Mouse (Mus musculus) heart, adult 8-10 months (tissue): ENCODE results near the gene Gtf3c2. TPM values are rescaled to one million over a fixed set of nuclear protein-coding genes. Genes with fewer than 3 reads are reported as not detected.

Source experiments
- DNase-seq: peaks from one replicate; pipeline ENCODE4 v3.0.0; 2022; ENCODE audit warnings: low spot score
- total RNA-seq, 4 experiments: library from RNA; stranded (reverse); gene quantifications; 2 replicates each; pipeline ENCODE4 v1.2.4; 2022

The Gtf3c2 gene
- total RNA-seq, 4 experiments from 2014 or later: 23.6 to 33.3 (median 26.4) TPM

DNA sequence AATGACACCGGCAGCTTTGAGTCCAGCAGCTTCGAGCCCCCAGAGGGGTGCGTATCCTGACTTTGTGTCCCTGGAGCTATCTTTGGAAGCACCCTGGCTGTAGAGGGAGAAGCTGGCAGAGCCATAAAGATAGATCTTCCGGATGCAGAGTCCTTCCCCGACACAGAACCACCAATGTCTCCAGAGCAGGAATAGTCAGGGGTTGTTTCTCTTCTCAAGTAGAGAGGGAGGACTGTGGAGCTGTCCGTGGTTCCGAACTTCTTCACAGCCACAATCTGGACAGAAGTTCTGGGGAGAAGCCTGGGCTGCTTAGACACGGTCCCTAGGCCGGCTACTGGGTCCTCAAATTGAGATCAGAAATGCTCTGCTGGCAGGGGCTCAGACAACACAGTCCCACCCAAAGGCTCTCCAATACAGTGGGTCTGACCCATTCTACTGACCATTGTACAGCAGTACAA is 40.9 kb downstream of the Gtf3c2 start:
- DNase-seq: no peak

GRCm38 (mm10) chr5:31138241-31138967 is 41.5 kb downstream of the Gtf3c2 start, which contains the start of gene Ucn:
Ucn (minus strand) TSS chr5:31138829.
- DNase-seq: no peak

DNA sequence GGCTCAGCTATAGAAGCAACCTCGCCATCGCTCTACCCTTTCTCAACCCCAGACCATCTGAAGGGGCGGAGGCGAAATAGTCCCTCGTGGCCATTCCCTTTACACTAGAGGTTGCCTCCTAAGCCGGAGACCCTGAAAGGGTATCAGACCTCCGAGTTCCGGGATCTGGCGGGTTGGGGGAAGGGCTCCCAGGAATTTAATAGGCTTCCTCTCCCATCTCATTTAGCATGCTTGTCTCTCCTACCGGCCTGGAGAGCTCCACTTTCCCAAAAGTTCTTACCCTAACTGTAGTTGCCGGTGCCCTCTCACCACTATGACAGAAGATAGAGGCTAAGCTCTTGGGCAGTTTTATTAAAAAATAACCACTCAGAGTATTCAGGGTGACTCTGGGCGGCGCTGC is 42.3 kb downstream of the Gtf3c2 start:
- no peak for DNase-seq

DNA sequence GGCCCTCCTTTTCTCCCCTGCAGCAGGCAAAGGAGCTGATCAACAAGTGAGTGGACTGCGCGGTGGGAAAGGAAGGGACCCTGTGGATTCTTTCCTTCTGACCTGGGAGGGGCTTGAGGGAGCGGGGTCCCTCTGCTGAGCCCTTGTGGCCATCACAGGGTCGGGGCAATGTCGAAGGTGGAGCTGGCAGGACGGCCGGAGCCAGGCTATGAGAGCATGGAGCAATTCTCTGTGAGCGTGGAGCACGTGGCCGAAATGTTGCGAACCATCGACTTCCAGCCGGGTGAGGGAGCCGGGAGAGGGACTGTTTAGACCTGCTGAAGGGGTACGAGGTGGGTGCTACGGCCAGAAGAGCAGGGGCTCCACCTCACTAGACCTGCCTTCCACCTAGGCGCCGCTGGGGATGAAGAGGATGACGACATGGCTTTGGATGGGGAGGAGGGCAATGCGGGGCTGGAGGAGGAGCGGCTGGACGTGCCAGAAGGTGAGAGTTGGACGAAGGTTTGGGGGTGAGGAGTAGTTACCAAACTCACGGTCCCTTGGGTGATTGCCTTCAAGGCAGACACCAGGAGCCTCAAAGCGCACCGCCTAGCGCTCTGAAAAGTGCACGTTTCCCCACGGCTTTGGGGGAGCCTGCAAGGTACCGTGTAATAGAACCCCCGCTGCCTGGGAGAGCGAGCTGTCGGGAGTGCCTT is 43.1 kb downstream of the Gtf3c2 start:
- DNase-seq: no peak

GRCm38 (mm10) chr5:31126050-31126449 is 53.9 kb downstream of the Gtf3c2 start:
- DNase-seq: no peak

- DNase-seq: no peak
Measured at GRCm38 (mm10) chr5:31123481-31123880, 56.5 kb downstream of the Gtf3c2 start.

DNA sequence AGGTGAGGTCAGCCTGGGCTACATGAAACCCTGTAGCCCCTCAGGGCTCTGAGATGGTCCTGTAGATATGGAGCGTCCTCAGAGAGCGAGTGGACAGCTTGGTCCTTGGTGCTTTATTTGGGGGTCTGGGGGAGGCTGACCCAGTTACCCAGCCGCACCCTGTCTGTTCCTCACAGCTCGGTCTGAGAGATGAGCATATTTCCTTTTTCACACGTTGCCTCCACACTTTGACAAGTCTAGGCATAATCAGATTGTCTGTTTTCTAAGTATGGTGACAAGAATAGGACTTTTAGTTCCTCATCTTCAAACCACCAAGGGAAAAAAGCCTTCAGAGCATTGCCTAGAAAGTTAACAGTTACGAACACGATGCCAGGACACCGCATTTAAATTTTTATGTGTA is 58.8 kb downstream of the Gtf3c2 start:
- DNase-seq: no peak

DNA sequence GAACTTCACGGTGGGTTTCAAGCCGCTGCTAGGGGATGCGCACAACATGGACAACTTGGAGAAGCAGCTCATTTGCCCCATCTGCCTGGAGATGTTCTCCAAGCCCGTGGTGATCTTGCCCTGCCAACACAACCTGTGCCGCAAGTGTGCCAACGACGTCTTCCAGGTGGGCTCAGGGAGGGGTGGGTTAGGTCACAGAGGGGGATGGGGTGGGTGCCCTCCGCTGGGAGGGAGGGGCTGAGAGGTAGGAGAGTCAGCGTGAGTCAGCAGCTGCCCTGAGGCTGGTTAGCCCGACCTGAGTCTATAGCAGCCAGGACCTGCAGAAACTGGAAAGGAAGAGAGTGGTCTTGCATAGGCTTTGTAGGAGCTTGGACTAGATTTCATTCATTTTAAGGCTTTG is 63.0 kb downstream of the Gtf3c2 start:
- no peak for DNase-seq

DNA sequence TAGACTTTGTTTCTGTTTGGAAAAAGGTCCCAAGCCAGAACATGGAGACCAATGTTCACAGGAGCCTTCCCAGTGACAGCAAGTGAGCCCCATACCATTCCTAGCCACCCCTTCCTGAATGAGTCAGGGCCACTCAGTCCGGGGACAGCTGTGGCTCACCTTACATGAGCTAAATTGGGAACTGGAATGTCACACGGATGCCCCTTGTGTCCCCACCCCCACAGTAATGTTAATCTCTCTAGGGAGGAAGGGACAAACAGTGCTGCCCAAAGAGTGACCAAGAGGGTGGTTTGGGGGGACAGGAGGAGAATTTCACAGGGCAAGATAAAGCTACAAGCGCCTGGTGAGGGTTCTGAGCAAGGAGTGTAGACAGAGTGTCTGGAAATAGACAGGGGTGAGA is 63.6 kb downstream of the Gtf3c2 start, which contains the start of gene Trim54:
Trim54 (plus strand) TSS at position 359 of the 400 bp plus-strand sequence.
- DNase-seq: peak; percentile 63

- DNase-seq: no peak
Measured at GRCm38 (mm10) chr5:31110781-31111180, 69.2 kb downstream of the Gtf3c2 start.

GRCm38 (mm10) chr5:31108000-31108490 is 71.9 kb downstream of the Gtf3c2 start, which contains the start of gene Slc30a3:
Slc30a3 (minus strand) TSS chr5:31108237.
- DNase-seq: no peak

Other genes starting within 250 kb of the Gtf3c2 start
- gene Cgref1, start 234.6 kb downstream of the Gtf3c2 start, total RNA-seq: under 1 TPM; 0.37 to 0.97 (median 0.60) TPM
- gene Preb, start 219.8 kb downstream of the Gtf3c2 start, total RNA-seq: 10 to 100 TPM; 82.1 to 97.6 (median 89.6) TPM
- gene Tcf23, start 211.5 kb downstream of the Gtf3c2 start, total RNA-seq: 1 to 10 TPM in 1 of 4 experiments, under 1 TPM in 3; 0.85 to 1.9 (median 0.91) TPM
- gene Atraid, start 131.8 kb downstream of the Gtf3c2 start, total RNA-seq: 10 to 100 TPM; 51.3 to 56.5 (median 53.1) TPM
- 10 to 100 TPM; 10.8 to 18.8 (median 12.4) TPM for gene Slc5a6, start 131.2 kb downstream of the Gtf3c2 start, total RNA-seq
- gene Cad, start 125.4 kb downstream of the Gtf3c2 start, total RNA-seq: 10 to 100 TPM; 13.0 to 17.3 (median 16.3) TPM
- gene Dnajc5g, start 73.9 kb downstream of the Gtf3c2 start, total RNA-seq: not detected
- under 1 TPM in 1 of 4 experiments, not detected in 3; 0.16 TPM for gene Slc30a3, start 71.9 kb downstream of the Gtf3c2 start, total RNA-seq
- gene Trim54, start 63.4 kb downstream of the Gtf3c2 start, total RNA-seq: 100 to 1,000 TPM; 360 to 427 (median 392) TPM
- not detected for gene Ucn, start 41.3 kb downstream of the Gtf3c2 start, total RNA-seq
- gene Mpv17, start 25.9 kb downstream of the Gtf3c2 start, total RNA-seq: 10 to 100 TPM; 48.1 to 63.1 (median 53.9) TPM
- gene Gm29609, start 233 bp downstream of the Gtf3c2 start, total RNA-seq: 1 to 10 TPM in 1 of 4 experiments, under 1 TPM in 3; 0.29 to 3.4 (median 0.55) TPM
- gene Snx17, start 13.1 kb upstream of the Gtf3c2 start, total RNA-seq: 10 to 100 TPM; 62.1 to 65.5 (median 62.7) TPM
- gene Eif2b4, start 13.3 kb upstream of the Gtf3c2 start, total RNA-seq: 10 to 100 TPM; 40.2 to 53.8 (median 44.7) TPM
- 10 to 100 TPM in 1 of 4 experiments, 1 to 10 TPM in 3; 7.1 to 11.2 (median 8.1) TPM for gene Zfp513, start 22.2 kb upstream of the Gtf3c2 start, total RNA-seq
- gene Ppm1g, start 40.5 kb upstream of the Gtf3c2 start, total RNA-seq: 10 to 100 TPM; 45.3 to 71.9 (median 57.3) TPM
- gene Nrbp1, start 60.7 kb upstream of the Gtf3c2 start, total RNA-seq: 10 to 100 TPM; 75.9 to 87.9 (median 81.8) TPM
- gene Gm9970, start 61.1 kb upstream of the Gtf3c2 start, total RNA-seq: under 1 TPM in 2 of 4 experiments, not detected in 2; 0.72 to 0.87 TPM
- 1 to 10 TPM; 1.3 to 2.5 (median 1.6) TPM for gene Krtcap3, start 71.5 kb upstream of the Gtf3c2 start, total RNA-seq
- 10 to 100 TPM; 33.9 to 50.7 (median 42.3) TPM for gene Ift172, start 111.0 kb upstream of the Gtf3c2 start, total RNA-seq
- 1 to 10 TPM; 2.6 to 5.6 (median 5.2) TPM for gene Fndc4, start 115.9 kb upstream of the Gtf3c2 start, total RNA-seq
- not detected for gene Gckr, start 117.3 kb upstream of the Gtf3c2 start, total RNA-seq